Mouse (Mus musculus): ENCODE measurements around the gene Eif3j1. TPM values are rescaled to one million over a fixed set of nuclear protein-coding genes. Genes with fewer than 3 reads are reported as not detected.
"Not testable (repeated sequence)": the region's sequence is repeated elsewhere in the genome, so short reads cannot be mapped to it uniquely, and the experiment has no call there.

Gene Eif3j1
- 10 to 100 TPM; 21.0 to 21.3 TPM for total RNA-seq (2021)
- long read RNA-seq, experiment 1, full-length matches to known transcripts: 43 of 50 reads
- long read RNA-seq, experiment 1, partial matches to known transcripts: 3 of 50 reads
- long read RNA-seq, experiment 1, other reads (novel, unspliced or antisense): 4 of 50 reads
- long read RNA-seq, experiment 2, full-length matches to known transcripts: 63 of 76 reads
- long read RNA-seq, experiment 2, partial matches to known transcripts: 5 of 76 reads
- long read RNA-seq, experiment 2, other reads (novel, unspliced or antisense): 8 of 76 reads

DNA sequence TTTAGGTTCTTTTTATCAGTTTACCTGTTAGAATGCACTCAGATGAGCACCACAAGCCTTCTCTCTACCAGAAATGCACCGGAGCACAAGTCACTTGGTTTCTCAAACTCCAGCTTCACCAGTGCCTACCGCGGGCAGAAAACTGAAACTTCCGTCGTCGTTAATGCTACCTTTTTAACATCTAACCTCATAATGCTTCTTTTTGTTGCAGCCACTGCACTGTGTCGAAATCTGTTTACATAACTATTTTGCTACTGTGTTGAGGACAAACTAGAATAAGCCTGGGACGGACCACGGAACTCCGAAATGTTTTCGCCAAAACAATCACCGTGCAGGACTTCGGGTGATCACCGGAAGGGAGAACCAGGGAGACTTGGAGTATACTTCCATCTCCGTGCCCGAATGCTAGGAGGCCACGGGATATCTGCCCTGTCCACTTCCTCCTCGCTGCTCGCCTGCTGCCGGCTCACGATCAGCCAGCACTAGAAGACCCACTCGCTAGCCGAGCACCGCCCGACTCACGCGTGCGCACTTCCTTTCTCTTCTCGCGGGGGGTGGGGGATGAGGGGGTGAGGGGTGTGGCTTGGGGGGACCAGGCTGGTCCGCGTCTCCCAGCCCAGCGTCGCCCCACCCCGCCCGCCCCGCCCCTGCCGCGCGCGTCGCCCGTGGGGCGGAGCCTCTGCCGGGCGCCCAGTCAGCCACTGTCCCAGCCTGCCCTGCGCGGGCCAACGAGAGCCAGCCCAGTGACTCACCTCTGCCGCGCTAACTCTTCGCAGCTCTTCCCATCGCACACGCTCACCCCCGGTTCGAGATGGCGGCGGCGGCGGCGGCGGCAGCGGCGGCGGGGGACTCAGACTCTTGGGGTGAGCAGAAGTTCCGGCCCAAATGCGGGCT, at the start of gene Eif3j1:
TSS of gene Eif3j1 (plus strand) at position 685 of the 894 bp plus-strand sequence.
- peak; percentile 80 to 89 for DNase-seq (ENCODE audit: low spot score in 2 of 2)

DNA sequence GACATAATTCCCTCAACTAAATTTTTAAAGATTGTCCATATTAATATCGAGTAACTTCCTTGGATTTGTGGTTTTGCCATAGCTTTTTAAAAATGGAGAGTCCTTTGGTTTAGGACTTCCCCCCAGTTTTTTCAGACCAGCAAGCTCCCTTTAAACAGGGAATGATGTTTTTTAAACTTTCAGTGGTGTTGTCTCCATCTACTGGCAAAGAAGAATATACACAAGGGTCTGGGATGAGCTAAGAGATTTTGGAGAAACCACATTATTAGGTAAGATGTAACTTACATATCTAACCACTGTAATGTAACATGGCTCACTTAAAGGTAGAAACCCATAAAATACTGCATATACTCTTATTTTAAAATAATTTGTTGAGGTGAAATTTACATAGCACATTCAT, 32.6 kb upstream of the Eif3j1 start:
- DNase-seq (ENCODE audit: low spot score in 2 of 2): no peak

- no peak for DNase-seq (ENCODE audit: low spot score in 2 of 2)
Measured at GRCm38 (mm10) chr2:122008832-122009231, 19.5 kb upstream of the Eif3j1 start.

- no peak for DNase-seq (ENCODE audit: low spot score in 2 of 2)
Measured at GRCm38 (mm10) chr2:122011441-122011840, 16.9 kb upstream of the Eif3j1 start.

DNA sequence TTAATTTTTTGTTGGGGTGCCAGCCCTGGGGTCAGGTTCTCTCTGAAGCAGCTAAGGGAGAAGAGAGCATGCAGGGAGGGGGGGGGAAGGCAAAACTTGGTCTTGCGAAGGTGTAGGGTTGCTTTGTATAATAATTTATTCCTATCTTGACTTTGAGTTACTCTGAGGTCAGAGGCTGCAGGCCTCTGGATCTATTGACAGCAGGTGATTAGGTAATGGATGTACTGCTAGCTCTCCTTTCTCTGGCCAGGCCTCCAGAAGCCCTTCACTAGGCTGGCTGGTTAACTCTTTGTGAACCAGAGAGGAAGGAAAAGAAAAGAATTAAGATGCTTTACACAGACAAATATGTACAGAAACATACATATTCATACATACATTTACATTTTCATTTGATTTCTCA, 9.6 kb upstream of the Eif3j1 start:
- DNase-seq (ENCODE audit: low spot score in 2 of 2): no peak

DNA sequence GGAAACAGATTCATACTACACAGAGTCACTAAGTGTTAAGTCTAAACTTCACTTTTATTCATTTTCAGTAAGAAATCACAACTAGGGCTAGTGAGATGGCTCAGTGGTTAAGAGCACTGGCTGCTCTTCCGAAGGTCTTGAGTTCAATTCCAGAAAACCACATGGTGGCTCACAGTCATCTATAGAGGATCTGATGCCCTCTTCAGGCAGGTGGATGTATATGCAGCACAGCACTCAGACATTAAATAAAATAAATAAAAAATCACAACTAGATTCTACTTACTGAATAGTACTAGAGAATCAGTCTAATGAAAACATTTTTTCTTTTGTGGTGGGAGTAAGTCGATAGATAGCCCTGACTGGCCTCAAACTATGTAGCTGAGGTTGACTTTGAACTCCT, 6.1 kb upstream of the Eif3j1 start:
- no peak for DNase-seq (ENCODE audit: low spot score in 2 of 2)

DNA sequence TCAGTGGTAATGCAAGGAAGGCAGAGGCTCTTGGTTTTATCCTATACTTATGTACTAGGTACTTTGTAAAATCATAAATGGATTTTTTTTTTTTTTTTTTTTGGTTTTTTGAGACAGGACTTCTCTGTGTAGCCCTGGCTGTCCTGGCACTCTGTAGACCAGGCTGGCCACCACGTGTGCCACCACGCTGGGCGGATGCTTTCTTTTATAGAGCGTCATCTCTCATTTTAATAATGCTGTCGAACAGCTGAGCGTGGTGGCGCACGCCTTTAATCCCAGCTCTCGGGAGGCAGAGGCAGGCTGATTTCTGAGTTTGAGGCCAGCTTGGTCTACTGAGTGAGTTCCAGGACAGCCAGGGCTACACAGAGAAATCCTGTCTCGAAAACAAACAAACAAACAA, 1.3 kb upstream of the Eif3j1 start:
- DNase-seq (ENCODE audit: low spot score in 2 of 2): not testable (repeated sequence)

DNA sequence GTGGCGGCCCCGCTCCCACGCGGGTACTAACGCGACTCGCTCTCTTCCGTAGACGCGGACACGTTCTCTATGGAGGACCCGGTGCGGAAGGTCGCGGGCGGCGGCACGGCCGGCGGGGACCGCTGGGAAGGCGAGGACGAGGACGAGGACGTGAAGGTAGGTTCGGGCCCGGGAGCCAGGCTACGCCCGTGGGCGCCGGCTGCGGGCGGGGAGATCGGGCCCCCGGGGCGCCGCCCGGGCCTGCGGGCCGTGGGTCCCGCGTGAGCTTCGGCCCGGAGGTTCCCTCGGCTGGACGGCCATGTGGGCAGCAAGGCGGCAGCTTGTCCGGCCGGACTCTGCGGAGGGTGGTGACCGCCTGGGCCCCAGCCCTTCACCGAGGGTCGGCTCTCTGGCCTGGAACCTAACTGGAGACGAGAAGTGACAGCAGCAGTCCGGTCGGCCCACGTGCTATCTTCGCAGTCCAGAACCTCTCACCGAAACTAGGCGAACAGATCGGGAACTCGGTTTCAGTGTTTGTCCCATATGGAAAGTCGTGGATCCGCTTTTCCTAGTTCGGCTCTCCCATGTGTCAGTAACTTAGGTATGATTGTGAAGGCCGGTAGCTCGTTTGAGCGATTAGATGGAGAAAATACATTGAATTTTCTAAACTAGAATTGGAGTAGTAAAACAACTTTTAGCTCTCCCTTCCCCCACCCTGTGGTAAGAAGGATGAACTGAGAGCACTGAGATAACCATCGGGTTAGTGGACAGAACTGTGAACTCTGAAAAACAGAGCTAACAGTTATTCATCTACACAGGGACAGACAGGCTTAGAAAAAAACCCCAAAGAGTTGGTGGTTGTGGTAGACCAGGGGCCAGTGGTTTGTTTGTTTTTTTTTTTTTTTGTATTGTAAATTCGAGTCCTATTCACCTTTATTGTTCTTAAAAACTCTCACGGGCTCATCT, 682 bp downstream of the Eif3j1 start:
- peak; percentile 28 to 39 for DNase-seq (ENCODE audit: low spot score in 2 of 2)

- no peak for DNase-seq (ENCODE audit: low spot score in 2 of 2)
Measured at GRCm38 (mm10) chr2:122031970-122032369, 3.6 kb downstream of the Eif3j1 start.

- no peak for DNase-seq (ENCODE audit: low spot score in 2 of 2)
Measured at GRCm38 (mm10) chr2:122036064-122036463, 7.7 kb downstream of the Eif3j1 start.

GRCm38 (mm10) chr2:122043926-122044325, 15.6 kb downstream of the Eif3j1 start:
- DNase-seq (ENCODE audit: low spot score in 2 of 2): no peak

- DNase-seq (ENCODE audit: low spot score in 2 of 2): no peak
Measured at GRCm38 (mm10) chr2:122059365-122060115, 31.2 kb downstream of the Eif3j1 start.

DNA sequence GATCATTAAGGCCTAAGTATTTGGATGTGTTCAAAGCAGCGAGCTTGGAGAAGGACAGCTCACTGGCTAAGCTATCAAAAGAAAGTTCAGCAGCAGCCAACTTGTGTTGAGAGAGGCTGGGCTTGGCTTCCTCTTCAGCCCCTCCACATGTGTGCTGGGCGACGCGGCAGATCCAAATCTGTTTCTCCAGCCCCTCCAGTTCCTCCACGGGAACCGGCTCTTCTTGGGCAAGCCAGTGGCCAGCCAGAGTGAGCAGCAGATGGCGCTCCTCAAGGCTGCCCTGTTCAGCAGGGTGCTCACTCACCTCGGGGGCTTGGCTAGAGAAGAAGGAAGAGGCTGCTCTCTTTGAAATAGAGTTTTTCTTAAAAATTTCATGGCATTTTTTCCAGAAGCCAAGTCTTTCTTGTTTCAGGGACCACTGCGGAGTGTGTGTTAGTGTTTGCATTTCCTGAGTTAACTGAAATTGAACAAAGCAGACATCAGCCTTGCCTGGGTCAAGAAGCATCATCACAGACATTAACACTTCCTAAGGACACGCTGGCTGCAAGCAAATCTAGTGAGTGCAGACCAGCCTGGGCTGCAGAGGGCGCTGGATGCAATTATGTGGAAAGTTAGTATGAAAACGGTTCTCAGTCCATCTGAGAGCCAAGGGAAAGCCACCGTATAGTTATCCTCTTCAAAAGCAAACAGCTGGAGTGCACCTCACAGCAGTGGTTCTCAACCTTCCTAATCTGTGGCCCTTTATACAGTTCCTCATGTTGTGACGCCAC, 37.0 kb downstream of the Eif3j1 start:
- peak in 1 of 2 experiments; percentile 35 for DNase-seq (ENCODE audit: low spot score in 2 of 2)

DNA sequence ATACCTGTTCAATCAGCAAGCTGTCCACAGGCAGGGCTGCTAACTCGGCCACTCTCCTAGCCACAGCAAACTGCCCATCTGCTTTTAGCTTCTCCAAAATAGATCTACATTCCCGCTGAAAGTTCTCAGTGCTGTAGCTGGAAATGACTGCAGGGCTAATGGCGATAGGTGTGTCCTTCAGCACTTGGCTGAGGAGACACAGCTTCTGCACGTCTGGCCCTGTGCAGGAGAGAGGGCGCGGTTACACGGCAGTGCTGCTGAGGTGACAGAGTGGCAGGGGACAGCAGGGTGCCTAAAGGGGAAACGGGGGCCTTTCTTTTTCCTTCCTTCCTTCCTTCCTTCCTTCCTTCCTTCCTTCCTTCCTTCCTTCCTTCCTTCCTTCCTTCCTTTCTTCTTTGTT, 37.9 kb downstream of the Eif3j1 start:
- no peak for DNase-seq (ENCODE audit: low spot score in 2 of 2)

DNA sequence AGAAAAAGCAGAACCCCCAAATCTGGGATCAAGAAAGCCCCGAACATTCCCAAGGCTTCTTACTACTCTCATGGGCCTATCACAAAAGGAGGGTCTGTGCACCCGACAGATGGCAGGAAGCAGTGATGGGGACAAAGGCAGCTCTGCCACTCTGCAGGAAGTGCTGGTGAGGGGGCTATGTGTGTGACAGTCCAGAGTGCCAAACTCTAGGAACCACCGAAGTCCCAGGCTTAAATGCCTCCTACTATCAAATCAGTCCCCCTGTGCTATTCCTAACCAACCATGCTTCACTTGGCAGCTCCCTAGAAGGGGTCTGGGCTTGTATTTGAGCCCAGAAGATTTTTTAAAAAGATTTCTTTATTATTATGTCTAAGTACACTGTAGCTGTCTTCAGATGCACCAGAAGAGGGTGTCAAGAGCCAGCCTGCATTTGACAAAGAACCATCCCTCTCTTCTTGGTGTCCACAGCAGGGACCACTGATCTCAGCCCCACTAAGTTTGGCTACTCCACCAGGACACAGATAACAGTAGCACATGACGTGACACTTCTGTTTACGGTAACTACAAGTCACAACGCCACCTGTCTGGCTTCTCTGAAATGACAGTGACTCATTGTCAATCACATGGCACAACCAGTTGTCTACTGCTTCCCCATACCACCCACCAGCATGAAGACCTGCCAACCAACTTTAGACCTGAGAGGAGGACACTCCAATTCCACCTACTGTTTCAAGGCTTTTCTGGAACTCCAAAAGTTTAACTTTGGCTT, 41.0 kb downstream of the Eif3j1 start:
- DNase-seq (ENCODE audit: low spot score in 2 of 2): no peak

DNA sequence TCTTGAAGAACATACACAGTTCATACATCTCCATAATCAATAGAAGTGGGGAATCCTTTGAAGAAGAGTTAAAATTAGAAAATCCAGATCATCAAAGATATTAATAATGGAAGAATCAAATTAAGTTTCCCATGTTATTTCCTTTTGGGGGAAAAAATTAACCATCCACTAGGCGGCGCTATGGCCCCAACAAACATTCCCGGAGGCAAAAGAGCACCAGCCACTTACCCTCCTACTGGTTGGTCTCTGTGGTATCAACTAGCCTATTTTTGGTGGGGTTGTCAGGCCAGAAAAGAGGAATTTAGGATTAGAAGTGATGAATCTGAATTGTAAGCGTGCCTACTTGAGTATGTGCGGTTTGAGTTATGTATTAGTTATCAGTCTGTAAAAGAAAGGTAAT, 41.6 kb downstream of the Eif3j1 start:
- peak in 1 of 2 experiments; percentile 38 for DNase-seq (ENCODE audit: low spot score in 2 of 2)

DNA sequence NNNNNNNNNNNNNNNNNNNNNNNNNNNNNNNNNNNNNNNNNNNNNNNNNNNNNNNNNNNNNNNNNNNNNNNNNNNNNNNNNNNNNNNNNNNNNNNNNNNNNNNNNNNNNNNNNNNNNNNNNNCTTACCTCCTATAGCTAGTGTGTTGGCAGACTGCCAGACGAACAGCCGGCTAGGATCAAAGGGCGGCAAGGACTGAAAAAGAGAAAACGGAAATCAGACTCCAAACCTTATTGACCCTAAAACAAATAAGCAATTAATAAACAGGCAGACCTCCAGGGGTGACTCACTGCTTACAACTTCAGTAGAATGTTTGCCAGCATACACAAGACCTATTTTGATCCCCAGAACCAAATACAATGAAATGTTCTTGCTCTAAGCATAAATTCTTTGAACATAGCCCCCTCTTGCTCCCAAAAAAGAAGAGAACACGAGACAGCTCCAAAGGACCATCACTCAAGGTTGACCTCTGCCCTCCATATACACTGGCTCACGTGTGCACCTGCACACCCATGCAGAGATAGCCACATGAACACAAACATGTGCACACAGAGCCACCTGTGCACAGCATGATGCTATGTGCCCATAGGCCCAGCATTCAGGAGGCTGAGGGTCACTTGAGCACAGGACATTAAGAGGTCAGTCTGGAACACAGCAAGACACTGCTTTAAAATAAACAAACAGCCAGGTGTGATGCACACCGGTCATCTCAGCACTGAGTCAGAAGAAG, 53.5 kb downstream of the Eif3j1 start:
- no peak for DNase-seq (ENCODE audit: low spot score in 2 of 2)

DNA sequence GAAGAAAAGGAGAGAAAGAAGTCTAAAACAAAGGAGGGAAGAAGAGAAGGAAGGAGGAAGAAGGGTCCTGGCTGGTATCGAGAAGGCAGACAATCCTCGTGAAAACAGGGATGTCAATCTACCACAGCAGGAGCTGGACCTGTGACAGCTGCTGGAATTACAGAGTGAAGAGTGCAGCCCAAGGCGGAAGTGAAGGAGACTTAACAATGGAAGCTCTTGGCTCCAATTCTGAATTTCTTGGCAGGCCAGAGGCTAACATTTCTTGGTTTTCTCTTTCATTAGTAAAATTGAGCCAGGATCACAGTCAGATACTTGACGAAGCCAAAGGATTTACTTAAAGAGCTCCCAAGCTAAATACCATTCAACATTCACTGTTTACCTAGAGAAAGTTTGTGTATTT, 58.1 kb downstream of the Eif3j1 start:
- DNase-seq (ENCODE audit: low spot score in 2 of 2): no peak

All from layer of hippocampus, postnatal 14 days (tissue).